Mouse (Mus musculus): ENCODE results near the gene Btbd9. TPM values are rescaled to one million over a fixed set of nuclear protein-coding genes. Genes with fewer than 3 reads are reported as not detected.

Btbd9 gene
- polyA plus RNA-seq, 1 experiment: 21.6 TPM

DNA sequence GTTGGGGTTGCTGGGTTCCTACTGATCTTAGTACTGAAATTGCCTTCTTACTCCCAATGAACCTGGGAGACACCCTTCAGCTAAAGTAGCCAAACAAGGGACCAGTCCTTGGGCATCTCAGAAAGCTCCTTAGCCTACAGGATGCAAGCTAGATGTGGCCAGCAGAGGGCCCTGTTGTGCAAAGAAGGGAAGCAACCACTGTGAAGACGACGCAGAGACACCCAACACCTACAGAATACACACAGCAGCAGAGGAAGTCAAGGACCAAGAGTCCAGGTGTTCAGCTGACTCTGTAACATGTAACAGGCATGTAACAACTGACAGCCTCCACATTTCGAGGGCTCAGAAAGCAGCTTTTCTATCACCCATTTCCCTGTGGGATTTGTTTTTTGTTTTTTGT, 16.8 kb downstream of the Btbd9 start:
- no peak for TF ChIP-seq POLR2A (IDR thresholded peaks at IDR 0.05; ENCODE audit: insufficient read depth, low read length)
- peak; percentile 86 for TF ChIP-seq CTCF (IDR thresholded peaks at IDR 0.05; ENCODE audit: low read depth, low read length)
- no peak for TF ChIP-seq EP300 (IDR thresholded peaks at IDR 0.05; ENCODE audit: insufficient read depth, low read depth, low read length)
- Histone ChIP-seq H3K4me1 (ENCODE audit: control insufficient read depth, insufficient read depth, low read length) (no peaks in the 10 kb centered on the region), H3K9me3 (replicated peaks; ENCODE audit: control insufficient read depth, insufficient read depth, low read length, poor library complexity, severe bottlenecking) (no peaks in the 10 kb centered on the region), H3K4me3 (ENCODE audit: low read depth, low read length) (no peak overlapping the region), H3K27me3 (ENCODE audit: control insufficient read depth, insufficient read depth, low read length, poor library complexity, severe bottlenecking) (no peaks in the 10 kb centered on the region), H3K36me3 (ENCODE audit: control insufficient read depth, insufficient read depth, low read length, poor library complexity, severe bottlenecking) (no peaks in the 10 kb centered on the region), H3K9ac (ENCODE audit: low read depth, poor library complexity, severe bottlenecking) (no peak overlapping the region), H3K27ac (ENCODE audit: insufficient read depth, low read length) (no peak overlapping the region)

- H3K36me3 ChIP-seq (ENCODE audit: control insufficient read depth, insufficient read depth, low read length, poor library complexity, severe bottlenecking): no peaks in the 10 kb centered on the region
- no peaks in the 10 kb centered on the region for H3K9me3 ChIP-seq (replicated peaks; ENCODE audit: control insufficient read depth, insufficient read depth, low read length, poor library complexity, severe bottlenecking)
- no peak overlapping the region for H3K4me3 ChIP-seq (ENCODE audit: low read depth, low read length)
- H3K27me3 ChIP-seq (ENCODE audit: control insufficient read depth, insufficient read depth, low read length, poor library complexity, severe bottlenecking): no peaks in the 10 kb centered on the region
- H3K27ac ChIP-seq (ENCODE audit: insufficient read depth, low read length): no peak overlapping the region
- TF ChIP-seq CTCF (IDR thresholded peaks at IDR 0.05; ENCODE audit: low read depth, low read length): no peak
- TF ChIP-seq POLR2A (IDR thresholded peaks at IDR 0.05; ENCODE audit: insufficient read depth, low read length): no peak
- TF ChIP-seq EP300 (IDR thresholded peaks at IDR 0.05; ENCODE audit: insufficient read depth, low read depth, low read length): no peak
- H3K9ac ChIP-seq (ENCODE audit: low read depth, poor library complexity, severe bottlenecking): no peak overlapping the region
- no peaks in the 10 kb centered on the region for H3K4me1 ChIP-seq (ENCODE audit: control insufficient read depth, insufficient read depth, low read length)
These were observed 17.7 kb downstream of the Btbd9 start for GRCm38 (mm10) chr17:30558623-30559022.

DNA sequence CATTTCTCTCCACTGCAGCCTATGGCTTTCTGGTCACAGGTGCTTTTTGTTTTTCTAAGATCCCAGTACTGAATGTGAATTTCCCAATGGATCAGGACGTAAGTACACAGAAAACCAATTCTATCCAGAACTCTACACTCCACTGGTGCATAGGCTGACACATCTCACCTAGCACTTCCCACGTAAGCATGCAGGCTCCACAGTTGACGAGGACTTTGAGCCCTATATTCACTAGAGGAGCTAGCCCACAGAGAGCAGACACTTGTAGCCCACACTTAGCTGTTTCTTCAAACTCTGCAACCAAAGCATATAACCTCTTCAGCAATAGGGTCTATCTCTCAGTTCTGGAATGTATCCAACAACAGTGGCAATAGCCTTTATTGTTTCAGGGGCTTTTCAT, 19.8 kb downstream of the Btbd9 start:
- Histone ChIP-seq H3K4me1 (ENCODE audit: control insufficient read depth, insufficient read depth, low read length) (no peaks in the 10 kb centered on the region), H3K36me3 (ENCODE audit: control insufficient read depth, insufficient read depth, low read length, poor library complexity, severe bottlenecking) (no peaks in the 10 kb centered on the region), H3K9ac (ENCODE audit: low read depth, poor library complexity, severe bottlenecking) (no peak overlapping the region), H3K27me3 (ENCODE audit: control insufficient read depth, insufficient read depth, low read length, poor library complexity, severe bottlenecking) (no peaks in the 10 kb centered on the region), H3K9me3 (replicated peaks; ENCODE audit: control insufficient read depth, insufficient read depth, low read length, poor library complexity, severe bottlenecking) (no peaks in the 10 kb centered on the region), H3K4me3 (ENCODE audit: low read depth, low read length) (no peak overlapping the region), H3K27ac (ENCODE audit: insufficient read depth, low read length) (no peak overlapping the region)
- TF ChIP-seq CTCF (IDR thresholded peaks at IDR 0.05; ENCODE audit: low read depth, low read length) (no peak), EP300 (IDR thresholded peaks at IDR 0.05; ENCODE audit: insufficient read depth, low read depth, low read length) (no peak), POLR2A (IDR thresholded peaks at IDR 0.05; ENCODE audit: insufficient read depth, low read length) (no peak)

GRCm38 (mm10) chr17:30553027-30553937, 23.0 kb downstream of the Btbd9 start:
- no peaks in the 10 kb centered on the region for H3K36me3 ChIP-seq (ENCODE audit: control insufficient read depth, insufficient read depth, low read length, poor library complexity, severe bottlenecking)
- H3K4me3 ChIP-seq (ENCODE audit: low read depth, low read length): no peak overlapping the region
- H3K9ac ChIP-seq (ENCODE audit: low read depth, poor library complexity, severe bottlenecking): no peak overlapping the region
- H3K9me3 ChIP-seq (replicated peaks; ENCODE audit: control insufficient read depth, insufficient read depth, low read length, poor library complexity, severe bottlenecking): no peaks in the 10 kb centered on the region
- no peaks in the 10 kb centered on the region for H3K27me3 ChIP-seq (ENCODE audit: control insufficient read depth, insufficient read depth, low read length, poor library complexity, severe bottlenecking)
- no peaks in the 10 kb centered on the region for H3K4me1 ChIP-seq (ENCODE audit: control insufficient read depth, insufficient read depth, low read length)
- TF ChIP-seq POLR2A (IDR thresholded peaks at IDR 0.05; ENCODE audit: insufficient read depth, low read length): no peak
- TF ChIP-seq EP300 (IDR thresholded peaks at IDR 0.05; ENCODE audit: insufficient read depth, low read depth, low read length): no peak
- TF ChIP-seq CTCF (IDR thresholded peaks at IDR 0.05; ENCODE audit: low read depth, low read length): no peak
- no peak overlapping the region for H3K27ac ChIP-seq (ENCODE audit: insufficient read depth, low read length)

- Histone ChIP-seq H3K9me3 (replicated peaks; ENCODE audit: control insufficient read depth, insufficient read depth, low read length, poor library complexity, severe bottlenecking) (no peaks in the 10 kb centered on the region), H3K9ac (ENCODE audit: low read depth, poor library complexity, severe bottlenecking) (no peak overlapping the region), H3K4me1 (ENCODE audit: control insufficient read depth, insufficient read depth, low read length) (no peaks in the 10 kb centered on the region), H3K36me3 (ENCODE audit: control insufficient read depth, insufficient read depth, low read length, poor library complexity, severe bottlenecking) (no peaks in the 10 kb centered on the region), H3K4me3 (ENCODE audit: low read depth, low read length) (no peak overlapping the region), H3K27ac (ENCODE audit: insufficient read depth, low read length) (no peak overlapping the region), H3K27me3 (ENCODE audit: control insufficient read depth, insufficient read depth, low read length, poor library complexity, severe bottlenecking) (no peaks in the 10 kb centered on the region)
- no peak for TF ChIP-seq EP300 (IDR thresholded peaks at IDR 0.05; ENCODE audit: insufficient read depth, low read depth, low read length)
- no peak for TF ChIP-seq POLR2A (IDR thresholded peaks at IDR 0.05; ENCODE audit: insufficient read depth, low read length)
- no peak for TF ChIP-seq CTCF (IDR thresholded peaks at IDR 0.05; ENCODE audit: low read depth, low read length)
These were observed 25.5 kb downstream of the Btbd9 start for GRCm38 (mm10) chr17:30550774-30551107.
